Mouse (Mus musculus): ENCODE measurements around the gene Gp1bb.

Gene Gp1bb

DNA sequence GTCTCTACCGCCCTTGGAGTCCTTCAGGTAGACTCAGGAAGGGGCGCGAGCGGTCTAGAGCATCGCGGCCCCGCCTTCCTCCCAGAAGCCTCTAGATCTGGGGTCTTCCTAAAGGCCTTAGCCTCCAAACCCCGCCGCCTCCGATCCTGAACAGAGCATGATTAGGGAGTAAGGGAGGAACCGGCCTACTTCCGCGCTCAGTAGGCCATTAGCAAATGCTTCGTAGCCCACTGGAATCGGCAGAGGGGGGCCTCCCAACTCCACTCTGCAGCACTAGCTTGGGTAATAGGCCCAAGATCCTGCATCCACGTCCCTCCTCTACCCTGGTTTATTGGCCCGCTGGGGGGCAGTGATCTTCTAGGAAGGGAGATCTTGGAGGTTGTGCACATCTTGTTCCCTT is at the start of gene Gp1bb:
Gene Gp1bb, minus strand, starts transcription at position 385 of the 400 bp plus-strand sequence.
- no peak for DNase-seq (ENCODE audit: low read depth, low spot score)

DNA sequence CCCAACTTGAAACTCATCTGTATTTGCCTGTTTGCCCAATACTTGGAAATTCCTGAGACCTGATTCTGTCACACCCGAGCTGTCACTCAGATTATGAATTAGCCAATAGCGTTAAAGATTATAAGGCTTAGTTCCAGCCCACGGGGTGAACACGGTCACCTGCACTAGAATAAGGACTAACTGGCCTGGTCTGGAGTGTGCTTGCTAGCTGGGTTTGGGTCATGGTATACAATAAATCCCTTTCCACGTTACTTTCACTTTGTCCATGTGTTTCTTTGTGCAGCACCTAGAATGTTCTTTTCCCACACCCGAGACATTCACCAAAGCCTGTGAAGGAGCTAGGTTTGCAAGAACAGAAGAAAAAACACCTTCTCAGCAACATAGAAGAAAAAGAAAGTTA is 47.7 kb upstream of the Gp1bb start:
- DNase-seq (ENCODE audit: low read depth, low spot score), result no peak

DNA sequence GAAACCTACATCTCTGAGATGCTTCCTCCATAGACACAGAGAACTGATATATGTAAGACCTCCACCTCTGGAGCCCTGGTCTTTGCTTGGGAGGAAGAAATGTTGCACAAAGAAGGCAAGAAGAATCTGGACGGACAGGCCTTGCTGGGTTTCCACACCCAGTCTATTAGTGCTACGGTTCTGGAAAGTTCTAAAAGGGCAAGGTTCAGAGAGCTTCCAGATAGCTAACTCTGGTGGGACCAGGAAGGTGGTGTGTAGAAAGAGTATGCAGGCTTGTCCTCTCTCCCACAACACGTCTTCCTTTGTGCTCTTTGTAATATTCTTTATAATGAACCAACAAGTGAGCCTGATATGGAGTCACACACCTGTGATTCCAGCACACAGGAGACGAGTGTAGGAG is 36.4 kb upstream of the Gp1bb start:
- no peak for DNase-seq (ENCODE audit: low read depth, low spot score)

DNA sequence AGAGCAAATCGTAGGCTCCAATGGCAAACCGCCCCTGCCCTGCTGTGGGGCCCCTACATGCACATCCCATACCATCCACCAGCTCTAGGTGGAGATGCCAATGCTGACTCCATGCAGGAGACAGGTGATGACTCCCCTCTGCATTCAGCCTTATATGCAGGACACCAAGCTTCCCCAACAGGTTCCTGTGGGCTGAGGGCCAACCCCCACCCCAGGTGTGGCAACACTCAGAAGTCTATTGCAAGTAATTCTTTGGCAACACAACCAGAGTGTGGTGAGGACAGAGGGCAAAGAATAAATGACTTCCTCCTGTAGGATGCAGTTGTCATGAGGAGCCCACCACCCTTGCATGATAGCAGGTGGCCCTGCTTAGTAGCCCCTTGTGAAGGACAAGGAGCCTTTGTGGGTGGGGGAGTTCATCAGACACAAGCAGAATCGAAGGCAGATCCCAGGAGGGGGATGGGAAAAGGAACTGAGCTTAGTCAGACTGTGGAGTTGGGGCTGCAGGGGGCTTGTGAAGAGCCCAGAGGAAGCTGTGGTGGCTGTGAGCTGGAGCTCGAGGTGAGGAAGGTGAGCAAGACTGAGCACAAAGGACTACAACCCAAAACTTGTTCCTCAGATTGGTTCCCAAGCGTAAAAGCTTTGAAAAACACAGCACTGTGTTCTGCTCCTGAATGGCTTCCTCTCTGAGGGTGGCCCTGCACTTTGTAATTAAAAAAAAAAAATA is 33.3 kb upstream of the Gp1bb start:
- DNase-seq (ENCODE audit: low read depth, low spot score), result no peak

DNA sequence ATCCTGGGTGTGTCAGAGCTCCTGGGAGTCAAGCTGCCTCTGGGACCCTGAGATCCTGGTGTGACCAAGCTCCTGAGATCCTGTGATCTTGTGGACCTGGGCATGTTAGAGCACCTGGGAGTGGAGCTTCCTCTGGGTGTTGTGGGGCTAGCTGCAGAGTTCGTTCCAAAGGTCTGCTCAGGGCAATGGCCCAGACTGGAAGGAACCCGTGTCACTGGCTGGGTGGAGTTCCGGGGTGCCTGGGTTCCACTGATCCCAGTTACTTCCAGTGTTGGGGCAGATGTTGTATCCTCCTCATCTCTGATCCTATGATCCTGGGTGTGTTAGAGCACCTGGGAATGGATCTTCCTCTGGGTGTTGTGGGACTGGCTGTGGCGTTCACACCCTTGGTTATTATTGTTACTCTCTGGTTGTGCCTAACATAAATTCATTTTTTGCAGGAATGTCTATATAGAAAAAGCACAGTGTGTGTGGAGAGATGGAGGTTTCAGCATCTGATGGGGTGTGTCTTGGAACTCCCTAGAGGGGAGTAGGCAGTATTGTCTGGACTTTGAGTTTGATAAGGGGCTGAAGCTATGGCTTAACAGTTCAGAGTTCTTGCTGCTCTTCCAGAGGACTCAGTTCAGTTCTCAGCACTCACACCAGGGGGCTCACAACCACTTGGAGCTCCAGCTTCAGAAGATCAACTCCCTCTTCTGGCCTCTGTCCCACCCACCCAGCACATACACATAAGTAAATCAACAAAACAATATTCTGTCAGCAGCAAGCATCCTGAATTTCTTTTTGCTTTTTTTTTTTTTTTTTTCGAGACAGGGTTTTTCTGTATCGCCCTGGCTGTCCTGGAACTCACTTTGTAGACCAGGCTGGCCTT is 31.3 kb upstream of the Gp1bb start:
- DNase-seq (ENCODE audit: low read depth, low spot score), result no peak

DNA sequence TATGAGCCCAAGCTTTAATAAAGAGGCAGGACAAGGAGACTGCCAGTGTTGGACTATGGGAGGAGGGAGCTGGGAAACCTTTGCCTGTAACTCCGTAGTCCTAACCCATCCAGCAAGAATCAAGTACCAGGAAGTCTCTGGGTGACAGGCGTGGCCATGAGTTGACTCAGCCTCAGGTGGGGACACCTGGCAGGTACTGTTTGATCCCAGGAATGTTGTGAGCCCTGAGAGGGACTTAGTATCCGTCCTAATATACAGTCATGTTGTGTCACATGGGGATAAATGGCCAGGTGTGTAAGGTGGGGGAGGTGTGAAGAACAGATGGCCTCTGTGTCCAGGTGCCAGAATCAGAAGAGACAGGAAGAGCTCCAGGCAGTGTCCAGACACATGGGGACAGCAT is 26.9 kb upstream of the Gp1bb start:
- DNase-seq (ENCODE audit: low read depth, low spot score), result no peak

DNA sequence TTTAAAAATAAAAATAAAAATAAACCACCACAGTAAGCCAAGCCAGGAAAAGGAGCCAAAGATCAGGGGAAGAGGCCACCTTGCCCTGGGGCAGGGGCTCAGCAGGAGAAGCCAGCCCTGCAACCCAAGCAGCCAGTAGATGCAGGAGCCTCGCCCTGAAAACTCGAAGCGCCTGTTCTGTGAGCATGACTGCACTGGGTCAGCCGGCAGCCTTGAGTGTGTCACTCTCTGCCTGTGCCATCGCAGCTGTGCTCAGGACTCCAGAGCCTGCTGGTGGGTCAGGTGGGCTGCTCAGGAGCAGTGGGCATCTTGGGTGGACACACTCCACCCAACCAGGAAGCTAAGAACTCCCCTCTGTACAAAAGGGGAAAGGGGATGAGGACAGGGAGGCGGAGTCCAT is 23.1 kb upstream of the Gp1bb start:
- DNase-seq (ENCODE audit: low read depth, low spot score), result no peak

DNA sequence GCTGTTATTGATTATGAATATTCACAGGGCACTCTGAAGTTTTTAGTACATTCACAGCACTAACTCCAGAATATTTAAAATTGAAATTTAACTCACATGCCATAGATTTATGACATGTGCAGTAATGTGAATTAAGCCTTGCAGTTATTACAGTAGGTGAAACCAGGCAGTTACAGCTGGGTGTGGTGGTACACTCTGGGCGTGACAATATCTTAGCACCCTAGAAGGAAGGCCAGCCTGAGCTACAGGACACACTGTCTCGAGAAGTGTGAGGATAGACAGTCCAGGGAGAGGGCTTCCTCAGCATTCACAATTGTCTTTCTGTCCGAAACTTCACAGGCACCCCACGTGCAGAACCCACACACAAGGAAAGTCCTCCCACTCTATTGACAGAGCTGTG is 22.3 kb upstream of the Gp1bb start:
- DNase-seq (ENCODE audit: low read depth, low spot score), result no peak

DNA sequence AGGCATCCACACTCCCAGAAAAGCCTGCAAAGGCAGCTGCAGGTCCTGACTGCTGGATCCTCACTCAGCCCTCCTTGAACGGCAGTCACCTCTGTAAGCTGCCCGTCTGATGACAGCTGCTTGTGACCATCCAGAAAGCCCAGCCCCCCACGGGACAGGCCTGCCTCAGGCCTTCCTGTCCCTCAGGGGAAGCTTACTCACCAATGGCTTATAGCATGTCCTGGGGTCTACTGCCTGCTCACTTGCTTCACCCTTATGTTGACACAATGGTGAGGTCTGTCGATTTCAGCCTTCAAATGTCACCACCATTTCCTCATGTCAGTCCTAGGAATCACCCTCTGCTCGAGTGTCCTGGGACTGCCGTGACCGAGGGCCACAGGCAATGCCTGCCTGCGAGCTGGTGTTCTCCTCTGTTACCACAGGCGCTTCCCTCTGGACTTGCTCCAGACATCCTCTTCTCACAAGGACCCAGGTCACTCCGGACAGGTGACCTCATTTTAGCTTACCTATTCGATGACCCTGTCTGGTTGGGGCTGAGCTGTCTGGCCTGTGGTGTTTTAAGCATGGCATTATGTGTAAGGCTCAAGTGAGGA is 21.3 kb upstream of the Gp1bb start:
- DNase-seq (ENCODE audit: low read depth, low spot score), result no peak

DNA sequence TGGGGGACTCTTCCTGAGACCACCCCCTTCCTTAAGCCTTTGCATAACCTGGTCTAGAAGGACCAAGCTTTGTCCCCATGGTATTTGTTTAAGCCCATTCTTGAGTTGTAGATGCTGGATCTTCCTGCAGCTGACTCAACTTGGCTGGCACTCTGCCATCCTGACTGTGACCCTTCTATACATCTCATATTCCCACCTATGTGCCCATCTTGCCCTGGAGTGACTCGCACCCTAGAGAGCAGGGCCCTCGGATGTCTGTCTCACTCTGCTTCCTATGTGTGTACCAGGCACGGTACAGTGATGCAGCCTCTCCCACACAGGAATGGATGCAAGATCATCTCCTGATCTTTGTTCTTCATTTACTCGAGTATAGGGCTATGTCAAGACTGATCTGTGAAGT is 20.7 kb upstream of the Gp1bb start:
- no peak for DNase-seq (ENCODE audit: low read depth, low spot score)

DNA sequence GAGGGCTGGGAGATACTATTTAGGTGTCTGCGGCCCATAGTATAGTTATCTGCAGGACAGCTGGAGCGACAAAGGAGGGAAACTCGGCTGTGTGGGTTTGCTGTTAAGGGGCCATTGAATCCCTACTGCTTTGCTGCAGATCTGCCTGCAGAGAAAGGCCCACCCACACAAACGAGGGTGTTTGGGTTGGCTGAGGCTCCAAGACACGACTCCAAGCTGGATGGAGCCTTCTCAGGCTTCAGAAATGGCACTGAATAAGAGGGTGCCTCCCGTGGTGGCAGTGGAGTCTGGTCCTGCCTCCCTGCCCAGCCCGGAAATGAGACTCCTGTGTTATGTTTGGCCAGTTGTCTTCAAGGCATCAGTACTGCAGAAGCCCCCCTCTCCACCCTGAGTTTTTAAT is 20.1 kb upstream of the Gp1bb start:
- no peak for DNase-seq (ENCODE audit: low read depth, low spot score)

DNA sequence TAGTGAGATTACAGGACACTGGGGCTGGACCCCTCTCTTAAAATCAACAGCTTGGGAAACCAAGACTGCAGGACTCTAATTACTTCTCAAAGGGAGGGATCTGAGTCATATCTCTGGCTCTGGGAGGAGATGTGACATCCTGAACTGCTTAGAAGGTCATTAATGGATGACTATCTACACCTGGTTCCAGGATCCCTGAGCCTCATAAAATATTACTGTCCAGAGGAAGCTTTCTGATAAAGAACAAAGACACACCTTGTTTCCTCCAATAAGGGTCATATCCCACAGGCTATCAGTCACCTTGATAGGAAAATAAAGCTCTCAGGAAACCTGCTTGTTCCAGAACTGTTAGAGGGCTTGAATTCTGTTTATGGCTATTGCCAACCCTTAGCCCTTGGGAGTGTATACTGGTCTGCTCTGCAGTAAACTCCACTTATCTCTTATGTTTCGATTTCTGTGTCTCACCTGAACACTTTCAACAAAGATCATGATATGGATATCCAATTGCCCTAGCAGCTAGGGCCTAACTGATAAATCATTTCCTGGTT is 17.3 kb upstream of the Gp1bb start:
- no peak for DNase-seq (ENCODE audit: low read depth, low spot score)

DNA sequence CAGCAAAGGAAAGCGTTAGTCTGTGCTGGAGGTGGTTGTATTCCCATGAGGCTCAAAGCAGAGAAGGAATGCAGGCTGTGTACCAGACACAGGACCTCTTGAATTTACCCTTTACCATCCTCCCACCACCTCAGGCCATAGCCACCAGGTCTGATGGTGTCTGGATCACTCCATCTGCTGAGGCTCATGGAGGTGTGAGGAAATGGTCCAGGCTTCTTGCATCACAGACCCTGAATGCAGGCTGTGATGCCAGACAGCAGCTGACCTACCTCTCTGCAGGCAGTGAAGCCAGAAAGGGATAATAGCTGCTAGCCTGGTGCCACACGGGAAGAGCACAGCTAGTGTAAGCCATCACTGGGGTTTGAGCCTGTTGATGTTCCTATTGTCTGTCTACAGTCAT is 16.2 kb upstream of the Gp1bb start:
- no peak for DNase-seq (ENCODE audit: low read depth, low spot score)

DNA sequence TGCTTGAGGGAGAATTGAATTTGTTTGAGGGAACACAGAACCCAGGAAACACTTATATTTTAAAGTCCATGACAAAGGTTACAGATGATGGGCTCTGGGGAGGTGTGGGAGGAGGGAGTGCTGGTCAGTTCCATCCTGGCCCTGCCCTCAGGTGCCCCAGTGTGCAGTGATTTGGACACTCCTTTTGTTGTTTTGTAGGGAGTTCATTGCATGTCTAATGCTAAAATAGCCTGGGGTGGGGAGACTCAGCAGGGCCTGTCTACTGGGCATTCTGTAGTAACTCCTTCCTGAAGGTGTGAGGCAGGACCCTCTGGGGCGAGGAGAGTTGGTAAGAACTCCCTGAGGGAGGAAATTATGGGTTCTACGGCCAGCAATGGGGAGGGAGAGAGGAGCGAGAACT is 14.6 kb upstream of the Gp1bb start:
- DNase-seq (ENCODE audit: low read depth, low spot score), result no peak

DNA sequence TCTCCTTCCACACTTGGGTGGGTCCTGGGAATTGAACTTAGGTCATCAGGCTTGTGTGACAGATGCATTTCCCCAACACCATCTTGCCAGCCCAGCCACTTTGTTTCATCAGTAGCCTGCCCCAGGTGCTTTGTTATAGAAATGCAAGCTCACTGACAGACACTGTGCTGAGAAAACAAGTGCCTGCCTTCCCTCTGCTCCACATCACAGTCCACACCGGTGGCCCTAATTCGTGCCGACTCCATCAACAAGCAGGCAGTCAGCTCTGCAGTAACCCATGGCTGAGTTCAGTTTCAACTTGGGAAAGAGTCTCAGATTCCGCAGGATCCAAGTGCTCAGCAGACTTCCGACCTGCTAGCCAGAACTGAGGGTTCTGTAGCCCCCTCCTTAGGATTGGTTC is 14.2 kb upstream of the Gp1bb start:
- DNase-seq (ENCODE audit: low read depth, low spot score), result no peak

DNA sequence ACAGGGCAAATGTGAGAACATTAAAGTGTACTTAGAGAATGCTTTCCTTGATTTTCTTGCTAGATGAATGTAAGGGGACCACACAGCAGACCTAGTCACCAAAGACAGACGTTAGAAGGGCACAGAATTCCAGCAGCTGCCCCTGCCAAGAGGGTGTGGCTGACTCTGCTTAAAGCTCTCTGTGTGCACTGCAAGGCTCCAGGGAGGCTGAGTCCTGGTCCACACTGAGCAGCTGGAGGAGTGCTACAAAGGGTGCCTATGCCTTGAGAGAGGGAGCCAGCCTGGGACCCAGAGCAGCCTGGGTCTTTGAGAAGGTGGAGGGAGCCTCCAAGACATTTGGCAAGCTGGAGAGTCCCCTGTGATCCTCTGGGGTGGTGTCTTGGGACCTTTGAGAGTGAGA is 11.1 kb upstream of the Gp1bb start:
- no peak for DNase-seq (ENCODE audit: low read depth, low spot score)

DNA sequence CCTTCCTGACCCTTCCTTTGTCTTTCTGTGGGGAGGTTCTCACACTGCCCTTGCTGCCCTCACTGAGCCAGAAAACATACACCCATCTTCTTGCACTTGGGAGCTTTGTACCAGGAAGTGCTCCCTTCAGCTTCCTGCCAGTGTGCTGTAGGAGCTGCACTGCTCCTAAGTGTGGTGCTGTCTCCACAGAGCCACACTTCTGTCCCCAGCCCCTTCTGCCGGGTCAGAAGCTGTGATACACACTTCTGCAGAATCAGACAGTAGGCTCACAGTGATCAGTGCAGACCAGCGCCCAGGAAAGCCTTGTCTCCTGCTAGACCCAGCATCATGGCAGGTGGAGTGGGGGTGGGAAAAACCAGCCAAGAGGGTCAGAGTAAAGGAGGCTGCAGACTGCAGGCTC is 10.6 kb upstream of the Gp1bb start:
- no peak for DNase-seq (ENCODE audit: low read depth, low spot score)

DNA sequence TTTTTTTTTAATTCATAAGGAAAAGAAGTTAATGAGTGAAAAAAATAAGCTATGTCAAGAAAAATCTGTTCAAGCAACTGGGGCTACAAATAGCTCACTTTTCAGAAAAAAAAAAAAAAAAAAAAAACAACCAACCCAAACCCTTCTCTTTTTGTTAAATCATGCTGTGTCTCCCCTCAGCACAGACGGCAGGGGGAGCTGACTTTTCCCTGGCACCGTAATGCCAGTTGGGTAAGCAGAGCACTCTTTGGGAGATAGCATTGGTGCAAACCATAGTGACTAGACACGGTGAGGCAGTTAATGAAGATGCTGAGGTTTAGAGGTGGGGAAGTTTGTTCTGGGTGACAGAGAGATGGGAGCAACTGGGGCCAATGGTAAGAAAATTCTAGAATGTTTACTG is 9.9 kb upstream of the Gp1bb start:
- DNase-seq (ENCODE audit: low read depth, low spot score), result no peak

DNA sequence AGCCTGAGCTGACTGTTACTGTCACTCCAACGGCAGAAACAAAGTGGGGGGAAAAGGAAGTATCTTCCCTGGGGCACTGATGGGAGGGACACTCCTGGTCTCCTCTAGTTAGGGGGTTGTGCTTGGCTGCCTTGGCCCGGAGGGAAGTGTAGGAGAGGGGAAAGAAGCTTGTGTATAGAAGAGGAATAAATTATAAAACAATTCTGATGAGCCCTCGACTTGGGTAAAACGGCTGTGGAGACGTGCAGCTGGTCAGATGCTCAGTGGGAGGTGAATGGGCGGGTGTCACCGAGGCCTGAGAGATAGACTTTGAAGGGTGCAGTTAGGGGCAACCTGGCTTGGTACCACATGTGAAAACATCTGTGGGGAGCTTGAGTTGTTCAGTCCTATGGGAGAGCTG is 8.9 kb upstream of the Gp1bb start:
- no peak for DNase-seq (ENCODE audit: low read depth, low spot score)

DNA sequence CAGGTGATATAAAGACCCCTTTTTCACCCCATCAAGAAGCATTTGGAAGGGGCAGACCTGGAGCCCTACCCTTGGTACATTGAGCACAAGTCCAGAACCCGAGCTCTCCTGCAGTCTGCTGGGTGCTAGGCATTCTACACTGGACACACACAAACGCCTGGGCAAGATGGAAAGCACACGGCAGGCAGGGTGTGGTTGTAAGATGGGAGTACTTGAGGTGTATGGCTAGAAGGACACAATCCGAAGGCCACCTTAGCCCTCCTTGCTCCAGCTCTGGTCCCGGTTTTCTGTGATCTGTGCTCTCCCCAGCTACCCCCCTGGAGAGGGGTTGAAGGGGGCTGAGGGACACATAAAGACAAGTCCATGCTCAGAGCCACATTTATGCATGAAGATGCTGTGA is 8.1 kb upstream of the Gp1bb start:
- no peak for DNase-seq (ENCODE audit: low read depth, low spot score)

DNA sequence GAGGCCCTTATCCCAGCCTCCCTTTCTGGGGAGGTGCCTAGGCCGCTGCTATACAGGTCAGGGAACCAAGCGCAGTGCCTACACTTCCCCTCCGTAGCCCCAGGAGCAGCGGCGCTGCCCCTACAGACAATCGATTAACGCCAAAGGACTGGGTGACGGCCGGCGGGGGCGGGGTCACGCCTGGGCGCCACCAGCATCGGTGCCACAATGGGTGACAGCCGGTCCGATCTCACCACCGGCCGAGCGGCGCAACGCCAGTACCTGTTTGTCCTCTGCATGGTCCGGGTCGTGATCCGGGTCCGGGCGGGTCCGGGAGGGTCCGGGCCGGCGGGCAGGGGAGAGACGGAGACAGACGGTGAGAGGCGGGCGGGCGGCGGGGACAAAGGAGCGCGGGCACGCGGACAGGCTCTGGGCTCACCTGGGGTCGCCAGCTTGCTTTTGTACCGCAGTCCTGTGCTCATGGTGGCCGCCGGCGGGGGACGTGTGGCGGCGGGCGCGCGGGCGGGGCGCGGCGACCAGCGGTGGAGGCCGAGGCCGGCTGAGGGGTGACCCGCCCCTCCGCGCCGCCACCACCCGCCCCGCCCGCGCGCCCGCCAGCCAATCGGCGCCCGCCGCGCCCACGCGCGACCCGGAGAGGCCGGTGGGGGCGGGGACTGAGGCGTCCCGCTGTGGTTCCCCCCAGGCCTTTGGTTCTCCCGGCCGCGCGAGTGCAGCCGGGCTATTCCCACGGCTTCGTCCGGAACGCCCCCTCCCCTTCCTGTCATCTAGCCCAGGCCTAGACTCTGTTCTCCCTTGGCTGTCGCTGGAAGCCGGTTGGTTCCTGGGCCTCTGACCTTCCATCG is 7.4 kb upstream of the Gp1bb start, which contains the start of gene Sept5:
Gene Sept5, minus strand, starts transcription at position 565 of the 842 bp plus-strand sequence.
- DNase-seq (ENCODE audit: low read depth, low spot score), result no peak

DNA sequence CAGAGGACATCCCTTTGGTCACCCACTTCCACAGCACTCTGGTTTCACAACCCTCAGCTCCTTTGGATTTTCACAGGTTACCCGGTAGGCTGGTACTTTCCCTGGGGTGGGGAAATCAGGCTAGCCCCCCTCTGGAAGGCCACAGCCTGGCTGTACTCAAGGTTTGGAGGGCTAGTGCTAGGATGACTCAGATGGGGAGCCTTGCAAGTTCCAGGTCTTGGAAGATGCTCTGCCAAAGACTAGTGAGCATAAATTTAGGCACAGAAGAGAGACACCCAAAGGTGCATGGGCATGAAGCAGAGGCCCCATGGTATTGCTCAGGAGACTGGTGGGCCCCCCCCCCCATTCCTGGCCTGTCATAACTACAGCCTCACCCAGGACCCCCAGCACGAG is 6.7 kb upstream of the Gp1bb start:
- DNase-seq (ENCODE audit: low read depth, low spot score), result no peak

Measured in telencephalon, adult 2 months (tissue).